Mouse (Mus musculus) spleen, postnatal 10 days (tissue): Measurements from ENCODE around the gene Ehd2.

Source experiments
- DNase-seq, 2 experiments: peaks; one replicate each; pipeline ENCODE4 v3.0.0; 2021 to 2022; ENCODE audit warnings: low spot score in 2 of 2

The Ehd2 gene

GRCm38 (mm10) chr7:15975451-15975850 lies 8.1 kb upstream of the Ehd2 start:
- DNase-seq, result no peak

- DNase-seq, result peak; percentile 59 to 80
Observed at GRCm38 (mm10) chr7:15974712-15975111, 7.3 kb upstream of the Ehd2 start.

- no peak for DNase-seq
Observed at GRCm38 (mm10) chr7:15972247-15972646, 4.9 kb upstream of the Ehd2 start.

- DNase-seq, result no peak
Observed at GRCm38 (mm10) chr7:15969674-15970073, 2.3 kb upstream of the Ehd2 start.

DNA sequence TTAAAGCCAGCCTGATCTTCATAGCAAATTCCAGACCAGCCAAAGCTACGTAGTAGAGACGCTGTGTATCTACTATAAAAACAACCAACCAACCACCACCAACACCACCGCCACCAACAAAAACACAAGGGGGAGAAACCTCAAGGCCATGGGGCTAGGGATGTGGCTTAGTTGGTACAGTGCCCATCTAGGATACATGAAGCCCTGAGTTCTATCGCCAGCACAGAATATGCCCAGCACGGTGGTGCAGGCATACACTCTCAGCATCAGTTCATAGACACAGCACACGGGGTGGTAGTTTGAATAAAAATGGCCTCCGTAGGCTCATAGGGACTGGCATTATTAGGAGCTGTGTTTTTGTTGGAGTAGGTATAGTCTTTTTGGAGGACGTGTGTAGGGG lies 955 bp upstream of the Ehd2 start:
- no peak for DNase-seq

- no peak for DNase-seq
Observed at GRCm38 (mm10) chr7:15966489-15966888, 878 bp downstream of the Ehd2 start.

GRCm38 (mm10) chr7:15963798-15964652 lies 3.3 kb downstream of the Ehd2 start:
- peak in 1 of 2 experiments; percentile 58 for DNase-seq

DNA sequence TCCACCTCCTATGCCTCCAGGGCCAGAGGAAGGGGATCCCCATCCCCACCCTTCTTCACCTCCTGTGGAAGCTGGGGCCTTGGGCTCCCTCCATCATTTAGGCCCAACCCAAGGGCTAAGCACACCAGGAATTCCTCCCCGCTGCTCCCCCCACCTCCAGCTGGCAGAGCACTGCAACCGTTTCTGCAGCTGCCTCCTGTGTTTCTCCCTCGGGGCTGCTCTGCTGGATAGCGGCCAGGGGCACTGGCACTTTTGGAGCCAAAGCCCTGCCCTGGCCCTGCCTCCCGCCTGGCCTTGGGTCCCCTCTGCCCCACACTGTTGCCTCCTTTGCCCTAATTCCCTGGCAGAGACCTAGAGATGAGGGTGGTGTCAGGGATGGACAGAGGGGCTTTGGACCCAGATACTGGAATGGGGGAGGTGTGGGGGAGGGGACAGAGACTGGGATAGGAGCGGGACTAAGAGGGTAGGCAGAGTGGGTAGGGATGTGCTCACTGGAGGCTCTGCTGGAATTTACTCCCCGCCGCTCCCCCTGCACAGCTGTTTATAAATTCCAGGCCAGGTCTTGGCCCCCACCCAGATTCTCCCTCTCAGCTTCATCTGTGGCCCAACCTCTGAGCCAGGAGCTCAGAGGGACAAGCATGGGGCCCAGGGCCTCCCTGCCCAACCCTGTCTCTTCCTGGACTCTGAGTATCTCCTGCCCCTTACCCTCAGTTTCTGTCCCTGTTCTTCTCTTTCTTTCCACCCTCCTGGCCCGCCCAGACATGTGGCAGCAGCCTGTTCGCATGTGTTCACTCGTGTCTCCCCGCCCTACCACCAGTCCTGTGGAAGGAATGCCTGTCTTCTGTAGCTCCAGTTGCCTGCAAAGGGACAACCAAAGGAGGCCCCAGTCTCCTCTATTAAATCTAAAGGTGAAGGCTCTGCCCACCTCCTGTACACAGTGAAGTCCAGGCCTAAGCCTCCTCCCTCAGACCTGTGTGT lies 4.8 kb downstream of the Ehd2 start:
- peak in 1 of 2 experiments; percentile 60 for DNase-seq

- no peak for DNase-seq
Observed at GRCm38 (mm10) chr7:15961798-15962197, 5.6 kb downstream of the Ehd2 start.

- no peak for DNase-seq
Observed at GRCm38 (mm10) chr7:15961239-15961638, 6.1 kb downstream of the Ehd2 start.

DNA sequence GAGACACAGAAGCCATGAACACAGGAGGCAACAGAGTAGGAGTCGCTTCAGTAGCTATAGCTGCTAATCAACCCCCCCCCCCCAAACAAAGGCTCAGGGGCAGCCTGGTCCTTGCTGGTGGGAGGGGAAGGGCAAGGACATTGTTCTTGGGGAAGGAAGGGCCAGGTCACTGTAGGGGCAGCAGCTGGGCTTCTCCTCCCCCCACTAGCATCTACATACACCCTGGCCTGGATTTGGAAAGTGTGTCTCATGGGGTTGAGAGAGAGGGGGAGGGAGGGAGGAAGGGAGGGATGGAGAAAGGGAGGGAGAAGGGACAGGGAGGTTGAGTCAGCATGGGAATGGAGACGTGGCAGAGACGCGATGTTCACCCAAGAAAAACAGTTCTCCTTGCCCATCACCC lies 6.7 kb downstream of the Ehd2 start:
- DNase-seq, result no peak

DNA sequence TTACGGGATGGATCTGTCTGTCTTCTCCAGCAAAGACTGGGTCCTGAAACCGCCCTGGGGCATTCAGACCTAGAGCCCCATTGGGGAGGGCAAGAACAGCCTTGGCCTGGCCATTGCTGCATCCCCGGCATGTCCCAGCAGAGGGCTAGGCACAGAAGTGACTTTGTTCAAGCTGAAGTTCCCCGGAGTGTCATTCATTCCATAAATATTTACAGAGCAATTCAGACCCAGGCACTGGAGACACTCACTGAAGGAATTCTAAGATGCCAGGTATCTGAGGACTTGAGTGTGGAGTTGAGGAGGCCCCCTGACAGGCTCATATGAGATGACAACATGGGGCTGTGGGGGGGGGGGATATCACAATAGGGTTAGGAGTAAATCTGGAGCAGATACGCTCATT lies 11.2 kb downstream of the Ehd2 start:
- DNase-seq, result no peak

DNA sequence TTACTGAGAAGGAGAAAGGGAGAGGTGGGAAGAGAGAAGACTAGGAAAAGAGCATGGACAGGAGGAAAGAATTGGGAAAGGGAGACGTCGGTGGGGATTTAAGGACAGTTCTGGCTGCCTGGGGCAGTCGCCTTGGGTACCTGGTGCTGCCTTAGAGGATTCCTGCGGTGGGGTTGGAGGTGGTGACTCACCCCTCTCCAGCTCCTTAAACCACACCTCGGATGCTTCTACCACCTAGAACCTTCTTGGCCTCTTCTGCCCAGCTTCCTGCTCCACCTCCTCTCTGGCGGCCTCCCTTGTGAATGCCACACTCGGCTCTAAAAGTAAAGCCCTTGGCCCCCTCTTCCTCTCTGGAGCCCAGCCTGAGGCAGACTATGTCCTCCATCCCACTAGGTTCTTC lies 11.9 kb downstream of the Ehd2 start:
- DNase-seq, result no peak

GRCm38 (mm10) chr7:15954978-15955443 lies 12.4 kb downstream of the Ehd2 start:
- peak; percentile 34 to 71 for DNase-seq

DNA sequence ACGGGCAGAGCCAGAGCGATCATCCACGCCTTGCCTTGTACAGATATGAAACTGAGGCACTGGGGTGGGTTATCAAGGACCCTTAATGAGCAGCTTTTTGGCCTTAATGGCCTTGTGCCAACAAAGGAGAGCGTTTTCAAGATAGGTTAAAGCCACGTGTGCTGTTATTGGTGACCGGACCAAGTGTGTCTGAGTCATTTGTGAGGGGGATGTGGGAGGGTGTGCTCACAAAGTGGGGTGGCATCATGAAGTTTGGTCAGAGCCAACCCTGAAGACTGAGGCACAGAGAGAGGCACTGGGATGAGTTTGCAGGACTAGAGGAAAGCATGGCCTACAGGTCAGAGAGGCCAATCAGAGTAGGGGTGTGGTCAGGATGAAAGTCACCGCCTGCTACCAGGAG lies 12.9 kb downstream of the Ehd2 start:
- no peak for DNase-seq

- DNase-seq, result peak in 1 of 2 experiments; percentile 70
Observed at GRCm38 (mm10) chr7:15953307-15954074, 13.9 kb downstream of the Ehd2 start.

DNA sequence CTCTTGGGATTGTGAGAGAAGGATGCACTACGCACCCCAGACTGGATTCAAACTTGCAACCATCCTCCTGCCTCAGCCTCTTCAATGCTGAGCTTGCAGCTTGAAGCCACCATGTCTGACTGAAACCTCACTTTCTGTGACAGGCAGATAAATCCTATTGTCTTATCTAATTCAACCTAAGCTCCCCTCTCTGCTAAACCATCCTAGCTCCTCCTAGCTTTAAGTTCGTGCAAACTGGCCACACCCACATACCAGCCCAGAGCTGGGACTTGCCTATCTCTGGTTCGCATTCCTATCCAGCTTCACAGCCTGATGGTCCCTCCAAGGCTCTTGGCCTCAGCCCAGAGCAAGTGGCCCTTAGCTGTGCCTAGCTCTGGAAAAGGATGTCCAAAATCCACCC lies 15.0 kb downstream of the Ehd2 start:
- peak in 1 of 2 experiments; percentile 53 for DNase-seq

GRCm38 (mm10) chr7:15950008-15950407 lies 17.4 kb downstream of the Ehd2 start:
- no peak for DNase-seq

DNA sequence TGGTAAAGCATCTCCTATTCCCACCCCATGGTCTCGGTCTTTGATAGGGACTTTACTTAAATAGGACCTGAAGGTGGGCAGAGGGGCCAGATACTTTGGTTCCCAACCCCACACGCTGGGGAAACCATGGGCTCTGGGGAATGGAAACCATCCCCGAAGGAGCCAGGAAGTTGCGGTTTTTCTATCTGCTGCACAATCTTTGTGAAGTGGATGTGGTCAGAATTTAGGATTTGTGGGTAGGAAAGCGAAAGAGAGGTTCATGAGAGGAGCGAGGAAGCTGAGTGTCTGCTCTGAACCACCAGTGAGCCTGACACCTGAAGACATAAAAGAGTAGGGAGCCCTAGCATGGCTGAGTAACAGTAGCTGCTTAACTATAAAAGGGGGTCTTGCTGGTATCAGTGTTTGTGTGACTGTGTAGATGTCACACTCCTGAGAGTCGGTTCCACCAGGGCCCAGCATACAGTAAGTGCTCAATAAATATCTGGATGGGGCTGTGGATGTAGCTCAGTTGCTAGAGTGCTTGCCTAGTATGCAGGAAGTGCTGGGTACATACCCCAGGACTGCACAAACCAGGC lies 18.1 kb downstream of the Ehd2 start:
- no peak for DNase-seq

- DNase-seq, result peak; percentile 80 to 93
Observed at GRCm38 (mm10) chr7:15948381-15948941, 18.9 kb downstream of the Ehd2 start.
